Mouse (Mus musculus) myocyte (in vitro differentiated cells): ENCODE data around the gene Grik4. TPM values are rescaled to one million over a fixed set of nuclear protein-coding genes. Genes with fewer than 3 reads are reported as not detected.

Experiments used
- H3K27me3 ChIP-seq: one replicate; pipeline ENCODE4 v1.6.1; 2011; ENCODE audit not compliant: control insufficient read depth, insufficient read depth, insufficient read length
- H3K36me3 ChIP-seq: one replicate; pipeline ENCODE4 v1.6.1; 2011; ENCODE audit not compliant: control insufficient read depth, insufficient read depth
- H3K4me2 ChIP-seq: one replicate; pipeline ENCODE4 v1.6.1; 2011; ENCODE audit warnings: low read depth, control low read depth
- H3K4me3 ChIP-seq: one replicate; pipeline ENCODE4 v1.5.1; 2011; ENCODE audit warnings: mild to moderate bottlenecking, control low read depth, moderate library complexity
- H3K79me2 ChIP-seq: one replicate; pipeline ENCODE4 v1.6.1; 2011; ENCODE audit not compliant: control insufficient read depth, insufficient read depth
- H3ac ChIP-seq: one replicate; pipeline ENCODE4 v1.6.1; 2011; ENCODE audit not compliant: control insufficient read depth, insufficient read length
- CEBPB ChIP-seq: IDR thresholded peaks from 2 replicates; pipeline ENCODE4 v1.6.1; 2011; ENCODE audit warnings: mild to moderate bottlenecking, moderate library complexity; ENCODE audit not compliant: poor library complexity, insufficient read depth, severe bottlenecking
- E2F4 ChIP-seq: IDR thresholded peaks from one replicate; pipeline ENCODE4 v1.6.1; 2011; ENCODE audit warnings: mild to moderate bottlenecking, control low read depth, moderate library complexity; ENCODE audit not compliant: insufficient read depth
- MAX ChIP-seq: IDR thresholded peaks from one replicate; pipeline ENCODE4 v1.6.1; 2011; ENCODE audit warnings: low read depth, mild to moderate bottlenecking, control low read depth
- MYOD1 ChIP-seq, 3 experiments: IDR thresholded peaks; one replicate each; pipeline ENCODE4 v1.6.1; 2011; ENCODE audit warnings: control low read depth in 2 of 3, low read depth in 2 of 3, mild to moderate bottlenecking in 2 of 3, moderate library complexity in 1 of 3; ENCODE audit not compliant: insufficient read length in 2 of 3, control insufficient read depth in 1 of 3
- MYOG ChIP-seq, 3 experiments: IDR thresholded peaks; one replicate each; pipeline ENCODE4 v1.6.1; 2011; ENCODE audit warnings: control low read depth in 2 of 3, low read depth in 2 of 3, mild to moderate bottlenecking in 2 of 3; ENCODE audit not compliant: insufficient read length in 2 of 3, control insufficient read depth in 1 of 3, insufficient read depth in 1 of 3
- POLR2A ChIP-seq: IDR thresholded peaks from one replicate; pipeline ENCODE4 v1.6.1; 2011; ENCODE audit warnings: low read depth, mild to moderate bottlenecking, control low read depth, moderate library complexity; ENCODE audit not compliant: insufficient read length
- POLR2AphosphoS2 ChIP-seq: IDR thresholded peaks from one replicate; pipeline ENCODE4 v1.6.1; 2011; ENCODE audit warnings: low read depth, control low read depth; ENCODE audit not compliant: insufficient read length
- REST ChIP-seq: IDR thresholded peaks from one replicate; pipeline ENCODE4 v1.6.1; 2011; ENCODE audit warnings: mild to moderate bottlenecking, control low read depth, moderate library complexity; ENCODE audit not compliant: insufficient read depth, insufficient read length
- SRF ChIP-seq: IDR thresholded peaks from one replicate; pipeline ENCODE4 v1.6.1; 2011; ENCODE audit warnings: low read depth; ENCODE audit not compliant: control insufficient read depth, insufficient read length
- TCF12 ChIP-seq: IDR thresholded peaks from one replicate; pipeline ENCODE4 v1.6.1; 2011; ENCODE audit warnings: mild to moderate bottlenecking, control low read depth; ENCODE audit not compliant: poor library complexity, insufficient read depth, severe bottlenecking
- TCF3 ChIP-seq: IDR thresholded peaks from one replicate; pipeline ENCODE4 v1.6.1; 2011; ENCODE audit warnings: low read depth, control low read depth; ENCODE audit not compliant: insufficient read length
- USF1 ChIP-seq: IDR thresholded peaks from one replicate; pipeline ENCODE4 v1.6.1; 2011; ENCODE audit warnings: low read depth, mild to moderate bottlenecking, control low read depth, moderate library complexity
- polyA plus RNA-seq: library from polyadenylated mRNA; unstranded; fragments of >200 nt; fragmentation: generic; extraction: Trizol; gene quantifications from one replicate; pipeline ENCODE4 v1.2.1, GENCODE M21; 2012; ENCODE audit warnings: missing spikeins

The Grik4 gene
- polyA plus RNA-seq, 1 experiment: not detected

DNA sequence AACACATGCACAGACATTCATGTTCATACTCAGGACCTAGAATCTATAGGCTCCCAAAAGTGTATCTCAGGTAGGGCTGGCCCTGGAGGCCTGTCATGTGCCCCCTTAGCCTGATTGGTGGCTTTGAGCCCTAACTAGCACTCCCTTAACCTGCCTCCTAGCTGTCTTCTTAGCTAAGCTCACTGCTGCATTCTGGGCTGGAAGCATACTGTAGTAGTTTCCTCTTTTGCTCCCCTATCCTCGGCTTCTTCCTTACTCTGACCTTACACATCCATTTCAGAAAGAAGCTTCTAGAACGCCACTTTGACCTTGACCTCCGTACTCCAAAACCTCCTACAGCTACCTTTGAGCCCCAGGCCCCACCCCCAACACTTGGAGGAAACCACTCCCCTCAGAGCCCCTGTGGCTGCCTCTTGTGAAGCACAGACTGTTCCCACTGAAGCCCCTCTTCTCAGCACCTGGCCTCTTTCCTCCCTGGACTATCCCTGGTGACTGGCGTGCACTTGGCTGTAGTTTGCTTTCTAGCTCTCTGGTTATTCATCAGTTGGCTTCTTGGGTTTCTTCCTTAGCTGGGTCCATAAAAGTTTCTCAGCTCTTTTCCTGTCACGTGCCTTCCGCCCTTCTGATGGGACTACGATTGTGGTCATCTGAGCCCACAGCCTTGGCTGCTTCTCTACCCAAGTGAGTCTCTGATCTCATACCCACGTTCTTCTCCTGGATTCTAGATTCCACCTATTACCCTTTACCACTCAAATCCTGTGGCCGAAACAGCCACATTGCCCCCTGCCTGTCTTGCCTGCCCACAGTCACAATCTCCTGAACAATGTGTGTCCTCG lies 84.1 kb downstream of the Grik4 start:
- Histone ChIP-seq H3K4me3 (no peak overlapping the region), H3K4me2 (no peak overlapping the region), H3K79me2 (no peaks in the 10 kb centered on the region), H3K36me3 (no peaks in the 10 kb centered on the region), H3K27me3 (peaks cover 11% of the 10 kb centered on the region), H3ac (no peak overlapping the region)
- TF ChIP-seq USF1: no peak
- no peak for TF ChIP-seq POLR2AphosphoS2
- no peak for TF ChIP-seq TCF3
- no peak for TF ChIP-seq REST
- TF ChIP-seq MYOD1 (IDR thresholded peaks at IDR 0.05; ENCODE audit: control insufficient read depth in 1 of 3, insufficient read length in 2 of 3, low read depth in 2 of 3): no peak
- no peak for TF ChIP-seq MAX
- TF ChIP-seq TCF12: no peak
- TF ChIP-seq E2F4: no peak
- no peak for TF ChIP-seq SRF
- no peak for TF ChIP-seq MYOG (IDR thresholded peaks at IDR 0.05; ENCODE audit: control insufficient read depth in 1 of 3, insufficient read depth in 1 of 3, insufficient read length in 2 of 3, low read depth in 2 of 3)
- TF ChIP-seq CEBPB: no peak
- no peak for TF ChIP-seq POLR2A

DNA sequence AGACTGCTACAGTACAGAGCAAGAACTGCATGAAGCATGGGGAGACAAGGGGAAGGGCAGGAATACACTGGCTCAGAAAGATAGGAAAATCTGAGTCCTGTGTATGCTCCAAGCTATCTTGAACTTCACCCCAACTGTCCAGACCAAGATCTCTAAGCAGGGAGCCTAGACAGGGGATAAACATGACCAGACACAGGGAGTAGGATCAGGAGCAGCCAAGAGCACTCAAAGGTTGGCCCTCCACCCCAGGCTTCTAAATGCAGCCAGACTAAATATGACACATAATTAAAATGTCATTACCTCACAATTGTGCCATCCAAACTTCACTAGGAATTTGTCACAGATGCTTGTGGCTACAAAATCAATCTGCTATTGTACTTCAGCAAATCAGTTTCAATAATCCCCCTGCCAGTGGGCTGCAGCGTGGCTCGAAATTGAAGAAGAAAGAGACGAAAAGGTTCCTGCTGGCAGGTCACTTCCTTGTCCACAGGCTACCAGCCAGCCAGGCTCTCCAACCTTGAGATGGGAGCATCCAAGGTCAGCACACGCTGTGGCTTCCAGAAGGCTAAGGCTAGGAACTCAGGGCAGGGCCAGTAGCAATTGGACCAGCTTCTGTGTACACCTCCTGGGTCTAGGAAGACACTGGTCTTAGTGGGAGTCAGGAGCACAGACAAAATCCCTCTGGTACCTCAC lies 85.1 kb downstream of the Grik4 start:
- Histone ChIP-seq H3K4me2 (no peak overlapping the region), H3K4me3 (no peak overlapping the region), H3K27me3 (peaks cover 11% of the 10 kb centered on the region), H3ac (no peak overlapping the region), H3K36me3 (no peaks in the 10 kb centered on the region), H3K79me2 (no peaks in the 10 kb centered on the region)
- TF ChIP-seq POLR2A (no peak), TCF3 (no peak), REST (no peak), E2F4 (no peak), USF1 (no peak), MYOD1 (IDR thresholded peaks at IDR 0.05; ENCODE audit: control insufficient read depth in 1 of 3, insufficient read length in 2 of 3, low read depth in 2 of 3) (no peak), TCF12 (no peak), POLR2AphosphoS2 (no peak), MYOG (IDR thresholded peaks at IDR 0.05; ENCODE audit: control insufficient read depth in 1 of 3, insufficient read depth in 1 of 3, insufficient read length in 2 of 3, low read depth in 2 of 3) (no peak), CEBPB (no peak), MAX (no peak), SRF (no peak)

DNA sequence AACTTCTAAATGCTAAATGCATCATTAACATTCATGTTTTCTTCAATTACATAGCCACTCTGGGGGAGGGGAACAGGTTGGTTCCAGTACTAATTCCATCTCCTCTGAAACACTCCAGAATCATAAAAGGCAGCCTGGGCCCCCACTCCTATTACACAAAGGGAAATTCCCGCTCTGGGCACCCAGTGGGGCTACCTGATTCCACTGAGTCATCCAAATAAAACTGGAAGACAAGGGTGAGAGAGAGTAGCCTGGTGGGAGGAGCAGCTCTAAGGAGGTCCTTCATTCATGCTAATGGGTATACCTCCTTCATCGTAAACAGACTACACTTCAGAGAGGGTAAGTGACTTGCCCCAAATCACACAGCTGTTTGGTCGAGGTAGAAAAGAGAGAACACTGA lies 85.7 kb downstream of the Grik4 start:
- no peak overlapping the region for H3K4me2 ChIP-seq
- H3K4me3 ChIP-seq: no peak overlapping the region
- no peaks in the 10 kb centered on the region for H3K36me3 ChIP-seq
- no peaks in the 10 kb centered on the region for H3K79me2 ChIP-seq
- peaks cover 7% of the 10 kb centered on the region for H3K27me3 ChIP-seq
- no peak for TF ChIP-seq E2F4
- no peak for TF ChIP-seq TCF12
- no peak for TF ChIP-seq SRF
- no peak for TF ChIP-seq CEBPB
- TF ChIP-seq MYOG (IDR thresholded peaks at IDR 0.05; ENCODE audit: control insufficient read depth in 1 of 3, insufficient read depth in 1 of 3, insufficient read length in 2 of 3, low read depth in 2 of 3): no peak
- no peak for TF ChIP-seq POLR2AphosphoS2
- TF ChIP-seq REST: no peak
- no peak for TF ChIP-seq USF1
- no peak for TF ChIP-seq TCF3
- TF ChIP-seq MAX: no peak
- TF ChIP-seq MYOD1 (IDR thresholded peaks at IDR 0.05; ENCODE audit: control insufficient read depth in 1 of 3, insufficient read length in 2 of 3, low read depth in 2 of 3): no peak
- no peak for TF ChIP-seq POLR2A
- H3ac ChIP-seq: no peak overlapping the region

DNA sequence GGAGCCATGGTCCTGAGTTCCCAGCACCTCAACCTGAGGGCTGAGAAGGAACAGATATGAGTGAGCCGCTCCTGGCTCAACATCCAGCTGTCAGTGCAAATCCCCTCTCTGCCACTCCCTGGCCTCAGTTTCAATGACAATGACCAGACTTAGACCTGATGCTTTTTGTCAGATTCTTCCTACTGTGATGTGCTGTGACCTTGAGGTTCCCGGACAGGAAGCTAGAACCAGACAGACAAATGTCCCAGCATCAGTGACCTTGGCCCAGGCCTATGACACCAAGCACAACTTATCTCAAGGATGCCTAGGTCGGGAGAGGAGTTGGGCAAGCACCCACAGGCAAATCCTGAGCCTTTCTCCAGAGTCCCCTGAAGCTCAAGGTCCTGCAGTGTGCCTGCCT lies 86.5 kb downstream of the Grik4 start:
- Histone ChIP-seq H3K27me3 (peaks cover 7% of the 10 kb centered on the region), H3K4me2 (no peak overlapping the region), H3K79me2 (no peaks in the 10 kb centered on the region), H3K36me3 (no peaks in the 10 kb centered on the region), H3K4me3 (no peak overlapping the region), H3ac (no peak overlapping the region)
- TF ChIP-seq TCF3: no peak
- TF ChIP-seq E2F4: no peak
- no peak for TF ChIP-seq USF1
- no peak for TF ChIP-seq MYOG (IDR thresholded peaks at IDR 0.05; ENCODE audit: control insufficient read depth in 1 of 3, insufficient read depth in 1 of 3, insufficient read length in 2 of 3, low read depth in 2 of 3)
- TF ChIP-seq POLR2AphosphoS2: no peak
- no peak for TF ChIP-seq SRF
- TF ChIP-seq MYOD1 (IDR thresholded peaks at IDR 0.05; ENCODE audit: control insufficient read depth in 1 of 3, insufficient read length in 2 of 3, low read depth in 2 of 3): no peak
- TF ChIP-seq MAX: no peak
- no peak for TF ChIP-seq POLR2A
- no peak for TF ChIP-seq CEBPB
